Mouse (Mus musculus): ENCODE data around the gene Ppp1r3f.

The Ppp1r3f gene

GRCm38 (mm10) chrX:7553474-7553873 lies 20.6 kb downstream of the Ppp1r3f start:
- DNase-seq (ENCODE audit: low spot score), result no peak

DNA sequence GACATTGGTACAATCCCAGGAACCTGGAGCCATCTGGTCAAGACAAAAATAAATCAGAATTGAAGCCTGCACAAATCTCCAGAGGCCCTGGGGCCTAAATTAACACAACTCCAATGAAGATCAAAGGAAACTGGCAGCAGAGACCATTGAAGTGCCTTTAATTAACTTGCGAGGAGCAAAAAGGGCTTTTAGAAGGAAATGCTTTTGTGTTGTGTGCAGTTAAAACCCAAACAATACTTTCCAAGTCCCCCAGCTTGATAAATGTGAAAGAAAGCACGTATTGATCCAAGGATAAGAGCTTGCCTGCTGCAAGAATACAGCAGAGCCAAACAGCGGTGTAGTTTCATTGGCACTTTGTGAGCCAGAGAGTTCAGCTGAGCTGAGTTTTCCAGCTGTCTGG lies 49.1 kb downstream of the Ppp1r3f start:
- no peak for DNase-seq (ENCODE audit: low spot score)

Data from T-cell, adult 2 months (primary cell).